Mouse (Mus musculus): ENCODE data around the gene Ahdc1.

DNA sequence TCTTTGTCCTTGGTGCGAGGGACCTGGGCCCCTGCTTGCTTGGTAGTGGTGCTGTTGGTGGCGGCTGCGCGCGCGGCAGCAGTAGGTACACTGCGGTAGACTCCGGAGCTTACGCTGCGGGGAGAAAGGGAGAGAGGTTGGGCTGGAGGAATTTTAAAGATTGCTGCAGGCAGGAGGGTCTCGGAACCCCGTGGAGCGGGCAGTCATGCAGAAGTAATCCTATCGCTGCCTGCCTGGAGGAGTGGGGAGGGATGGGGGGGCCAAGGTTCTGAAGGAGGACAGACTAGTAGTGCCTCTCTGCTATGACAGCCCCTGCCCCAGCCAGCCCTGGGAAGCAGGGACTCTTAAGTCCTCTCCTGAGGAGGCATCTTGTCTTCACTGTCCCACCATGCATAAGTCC is 11.2 kb downstream of the Ahdc1 start:
- no peak for TF ChIP-seq CTCF (IDR thresholded peaks at IDR 0.05; ENCODE audit: insufficient read depth, low read length)
- no peak for TF ChIP-seq POLR2A (IDR thresholded peaks at IDR 0.05; ENCODE audit: borderline replicate concordance, extremely low read depth, low read depth, low read length)

Measured in lung, adult 2 months (tissue).